Mouse (Mus musculus) c-Kit-positive CD71-positive TER-119-positive erythroid progenitor cells, embryonic 14.5 days (primary cell): ENCODE data around the gene Map4k3.

Source experiments
- DNase-seq: peaks from one replicate; pipeline ENCODE4 v3.0.0-alpha.2; 2013; ENCODE audit warnings: low spot score

Map4k3 gene

DNA sequence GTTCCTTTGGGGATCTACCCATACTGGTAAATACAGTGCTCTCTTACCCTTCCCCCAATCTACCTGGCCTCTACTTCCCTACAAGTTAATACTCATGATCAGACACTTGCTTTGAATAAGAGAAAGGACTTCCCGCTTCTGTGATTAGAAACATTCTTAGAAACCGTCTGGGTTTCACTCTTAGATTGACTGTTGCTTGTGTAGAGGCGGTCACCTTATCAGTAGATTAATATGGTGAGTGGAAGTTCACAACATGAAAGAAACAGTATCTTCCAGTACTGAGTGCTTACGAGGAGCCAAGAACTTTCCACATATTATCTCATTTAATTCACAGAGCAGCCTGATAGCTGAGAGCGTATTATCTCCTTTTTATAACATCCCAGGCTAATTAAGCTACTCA, 1.5 kb upstream of the Map4k3 start:
- DNase-seq, result no peak

- DNase-seq, result no peak
These were observed 930 bp upstream of the Map4k3 start for GRCm38 (mm10) chr17:80729080-80729749.

- DNase-seq, result no peak
These were observed 839 bp downstream of the Map4k3 start for GRCm38 (mm10) chr17:80727341-80727951.

DNA sequence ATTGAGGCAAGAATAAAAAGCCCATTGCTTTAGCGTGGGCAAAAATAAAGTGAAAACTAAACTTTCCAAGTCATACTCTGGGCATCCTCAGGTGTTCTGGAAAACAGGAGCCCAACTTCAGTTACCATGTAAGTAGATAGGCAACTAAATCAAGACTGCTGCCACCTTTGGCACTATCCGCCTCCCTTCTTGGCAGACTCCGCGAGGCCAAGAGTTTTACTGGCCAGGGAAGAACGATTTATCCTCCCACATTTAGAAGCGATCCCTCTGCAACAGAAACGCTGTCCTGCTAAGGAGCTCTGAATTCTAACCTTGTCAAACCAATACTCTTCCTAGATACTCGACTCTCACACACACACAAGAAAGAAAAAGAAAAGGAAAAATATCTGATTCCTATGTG, 1.5 kb downstream of the Map4k3 start:
- no peak for DNase-seq

GRCm38 (mm10) chr17:80723092-80723491, 5.2 kb downstream of the Map4k3 start:
- DNase-seq, result no peak

- DNase-seq, result no peak
These were observed 6.6 kb downstream of the Map4k3 start for GRCm38 (mm10) chr17:80721670-80722069.

DNA sequence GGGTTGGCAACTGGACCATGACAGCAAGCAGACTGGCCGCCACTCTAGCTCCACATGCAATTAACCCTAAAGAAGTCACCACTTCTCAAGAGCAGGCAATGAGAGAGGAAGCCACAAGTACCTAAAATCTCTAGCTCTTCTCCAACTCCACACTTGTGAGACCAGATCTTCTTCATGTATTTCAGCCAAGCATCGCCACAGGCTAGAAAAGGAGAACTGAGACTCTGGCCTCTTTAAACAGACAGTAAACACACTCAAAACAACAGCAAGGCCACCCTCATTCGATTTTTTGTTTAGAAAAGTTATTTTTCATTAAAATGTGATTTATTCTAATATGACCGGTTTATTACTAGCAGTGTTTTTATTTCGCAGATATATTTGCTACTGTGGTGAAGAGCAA, 9.0 kb downstream of the Map4k3 start:
- no peak for DNase-seq

DNA sequence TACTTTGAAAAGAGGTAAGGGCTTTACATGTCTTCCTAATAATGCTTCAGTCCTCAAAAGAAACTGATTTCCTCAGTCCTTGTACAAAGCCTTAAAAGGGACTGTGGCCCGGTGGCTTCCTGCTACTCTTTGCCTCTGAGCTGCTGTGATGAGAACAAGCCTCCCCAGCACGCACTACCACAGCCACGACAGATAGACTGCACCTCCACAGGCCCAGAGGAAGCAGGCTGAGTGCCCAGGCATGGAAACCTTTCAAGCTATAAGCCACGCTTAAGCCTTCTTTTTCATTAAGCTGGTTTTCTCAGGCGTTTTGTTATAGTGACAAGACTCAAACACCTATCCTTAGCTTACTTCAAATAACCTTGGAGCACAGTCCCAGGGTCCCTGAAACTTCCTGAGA, 10.0 kb downstream of the Map4k3 start:
- DNase-seq, result no peak

- DNase-seq, result no peak
These were observed 14.7 kb downstream of the Map4k3 start for GRCm38 (mm10) chr17:80713588-80713987.

DNA sequence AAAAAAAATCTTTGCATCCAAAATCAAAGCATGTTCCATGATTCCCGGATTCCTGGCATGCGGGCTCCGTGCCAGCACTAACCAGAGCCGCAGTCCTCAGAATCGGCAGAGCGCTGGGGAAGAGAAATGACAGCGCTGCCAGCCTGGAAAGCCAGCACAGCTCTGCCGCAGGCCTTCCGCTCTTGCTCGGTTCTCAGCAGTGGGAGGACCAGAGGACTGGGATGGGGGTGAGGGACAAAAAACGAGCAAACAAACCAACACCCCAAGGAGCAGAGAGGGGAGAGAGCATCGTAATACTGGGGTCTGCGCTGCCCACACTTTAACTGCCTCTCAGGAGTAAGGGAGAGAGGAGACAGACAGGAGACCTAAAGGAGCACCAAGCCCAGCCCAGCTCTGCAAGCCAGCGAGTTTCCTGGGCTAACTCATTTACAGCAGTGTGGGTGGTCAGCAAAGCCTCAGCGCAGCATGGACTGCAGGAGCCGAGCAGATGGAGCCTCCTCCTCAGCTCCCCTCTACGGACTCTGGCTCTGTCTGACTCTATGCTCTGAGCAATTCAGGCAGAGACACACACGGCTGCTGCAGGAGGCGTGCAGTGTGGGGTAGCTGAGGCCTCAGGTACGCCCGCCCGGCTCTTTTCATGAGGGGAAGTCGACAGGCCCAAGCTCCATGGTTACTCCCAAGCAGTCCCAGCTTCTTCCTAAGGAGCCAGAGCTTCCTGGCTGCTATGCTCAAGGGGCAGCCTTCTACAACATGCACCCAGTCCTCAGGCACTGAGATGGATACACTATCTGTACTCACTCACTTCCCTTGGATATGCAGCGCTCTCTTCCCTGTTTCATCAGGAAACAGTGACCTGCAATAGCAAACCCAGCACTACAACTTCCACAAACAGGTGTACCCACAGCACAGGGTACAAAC, 18.1 kb downstream of the Map4k3 start:
- no peak for DNase-seq

GRCm38 (mm10) chr17:80708803-80709202, 19.5 kb downstream of the Map4k3 start:
- no peak for DNase-seq

DNA sequence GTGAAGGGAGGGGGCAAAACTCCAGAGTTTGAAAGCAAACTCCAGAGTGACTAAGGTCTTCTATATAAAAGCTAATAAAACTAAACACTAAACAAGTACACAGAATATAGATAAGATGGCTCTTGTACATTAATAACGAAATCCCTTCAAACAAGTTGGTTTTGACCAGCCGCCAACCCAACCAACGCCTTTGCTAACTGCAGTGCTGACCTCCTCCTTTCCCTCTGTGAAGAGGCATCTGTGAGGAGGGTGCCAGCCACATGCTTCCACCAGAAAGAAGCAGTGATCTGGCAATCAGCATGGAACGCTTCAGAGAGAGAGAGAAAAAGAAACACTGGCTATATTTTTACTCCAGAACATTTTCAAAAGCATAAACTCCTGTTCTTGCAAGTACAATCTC, 21.1 kb downstream of the Map4k3 start:
- no peak for DNase-seq

- DNase-seq, result no peak
These were observed 21.7 kb downstream of the Map4k3 start for GRCm38 (mm10) chr17:80706608-80707007.

GRCm38 (mm10) chr17:80701687-80702086, 26.6 kb downstream of the Map4k3 start:
- DNase-seq, result no peak

GRCm38 (mm10) chr17:80698930-80699329, 29.4 kb downstream of the Map4k3 start:
- no peak for DNase-seq

DNA sequence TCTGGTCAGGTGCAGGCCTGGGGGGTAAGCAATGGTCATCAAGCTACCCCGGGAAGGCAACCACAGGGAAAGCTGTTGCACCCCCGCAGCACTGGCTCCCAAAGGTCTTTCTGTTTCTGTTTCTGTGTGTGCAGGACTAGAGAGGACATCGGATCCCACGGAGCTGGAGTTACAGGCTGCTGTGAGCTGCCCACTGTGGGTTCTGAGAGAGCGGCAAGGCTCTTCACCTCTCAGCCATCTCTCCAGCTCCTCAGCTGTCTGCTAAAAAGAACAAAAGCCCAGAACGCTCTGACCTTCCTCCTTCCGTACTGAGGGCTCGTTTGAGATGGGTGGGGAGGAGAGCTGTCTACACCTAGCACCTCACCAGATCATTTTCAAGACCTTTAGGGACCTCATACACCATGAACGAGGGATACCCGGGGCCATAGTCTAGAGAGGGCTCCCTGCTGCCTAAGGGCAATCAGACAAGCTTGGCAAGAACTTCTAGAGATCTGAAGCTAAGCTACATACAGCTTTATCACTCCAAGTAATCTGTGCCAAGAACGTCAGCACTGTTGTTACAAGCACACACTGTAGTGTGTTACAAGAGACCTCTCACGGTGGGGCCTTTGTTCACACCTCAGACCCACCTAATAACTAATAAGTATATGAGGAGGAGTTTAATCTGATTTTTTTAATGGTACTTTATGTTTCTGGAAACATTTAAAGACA, 29.9 kb downstream of the Map4k3 start:
- no peak for DNase-seq

DNA sequence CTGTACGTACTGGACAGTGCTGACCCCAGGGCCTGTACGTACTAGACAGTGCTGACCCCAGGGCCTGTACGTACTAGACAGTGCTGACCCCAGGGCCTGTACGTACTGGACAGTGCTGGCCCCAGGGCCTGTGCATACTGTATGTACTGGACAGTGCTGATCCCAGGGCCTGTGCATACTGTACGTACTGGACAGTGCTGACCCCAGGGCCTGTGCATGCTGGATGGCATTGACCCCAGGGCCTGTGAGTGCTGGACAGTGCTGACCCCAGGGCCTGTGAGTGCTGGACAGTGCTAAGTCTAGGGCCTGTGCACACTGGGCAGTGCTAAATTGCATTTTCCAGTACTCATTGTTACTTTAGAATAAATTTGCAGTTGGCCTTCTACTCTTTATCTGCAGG, 31.3 kb downstream of the Map4k3 start:
- no peak for DNase-seq

- DNase-seq, result no peak
These were observed 32.1 kb downstream of the Map4k3 start for GRCm38 (mm10) chr17:80696210-80696609.

GRCm38 (mm10) chr17:80693707-80694106, 34.6 kb downstream of the Map4k3 start:
- no peak for DNase-seq

DNA sequence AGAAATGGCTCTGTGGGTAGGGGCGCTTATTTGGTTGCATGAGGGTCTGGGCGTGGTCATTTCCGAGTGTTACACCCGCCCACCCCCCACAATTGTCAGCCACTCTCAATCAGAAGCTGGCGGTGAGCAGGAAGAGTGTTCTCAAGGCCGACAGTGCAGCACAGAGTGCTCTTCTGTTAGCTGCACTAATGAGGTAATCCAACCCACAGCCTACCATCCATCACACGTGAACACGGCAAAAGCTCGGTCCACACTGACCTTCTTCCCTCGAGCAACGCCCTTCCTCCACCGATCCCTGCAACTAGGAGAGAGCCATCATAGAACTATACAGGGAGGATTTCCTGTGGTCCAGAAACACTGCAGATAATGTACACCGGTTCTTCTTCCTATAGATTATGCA, 36.1 kb downstream of the Map4k3 start:
- no peak for DNase-seq

- DNase-seq, result no peak
These were observed 39.6 kb downstream of the Map4k3 start for GRCm38 (mm10) chr17:80688701-80689100.

- DNase-seq, result no peak
These were observed 42.2 kb downstream of the Map4k3 start for GRCm38 (mm10) chr17:80686066-80686465.
